Mouse (Mus musculus) neural tube, embryonic 11.5 days (tissue): ENCODE results near the gene Pnmal1. TPM values are rescaled to one million over a fixed set of nuclear protein-coding genes. Genes with fewer than 3 reads are reported as not detected.

Experiments
- ATAC-seq: fragments of 200-750 bp; cut with Nextera tagmentation; 2 replicates; pipeline ENCODE4 v1.8.0; 2017; ENCODE audit warnings: moderate number of reproducible peaks, mild to moderate bottlenecking, moderate TSS enrichment, moderate library complexity; ENCODE audit not compliant: insufficient read depth, low FRiP score, low TSS enrichment
- DNase-seq: peaks from one replicate; pipeline ENCODE4 v3.0.0-alpha.2; 2015; ENCODE audit warnings: low spot score
- H3K27ac ChIP-seq: fragments of 300-500 bp; sonication (generic); 2 replicates; pipeline ENCODE4 v1.5.1; 2014; ENCODE audit warnings: low read depth, mild to moderate bottlenecking, low read length
- H3K27me3 ChIP-seq: fragments of 300-500 bp; sonication (generic); 2 replicates; pipeline ENCODE4 v1.6.1; 2014; ENCODE audit warnings: mild to moderate bottlenecking, low read length, mixed read lengths; ENCODE audit not compliant: control insufficient read depth, insufficient read depth
- H3K36me3 ChIP-seq: fragments of 300-500 bp; sonication (generic); 2 replicates; pipeline ENCODE4 v1.6.1; 2014; ENCODE audit warnings: mild to moderate bottlenecking, low read length, moderate library complexity, mixed read lengths; ENCODE audit not compliant: control insufficient read depth, insufficient read depth
- H3K4me1 ChIP-seq: fragments of 300-500 bp; sonication (generic); 2 replicates; pipeline ENCODE4 v1.6.1; 2014; ENCODE audit warnings: low read length, mixed read lengths; ENCODE audit not compliant: control insufficient read depth, insufficient read depth
- H3K4me2 ChIP-seq: fragments of 300-500 bp; sonication (generic); 2 replicates; pipeline ENCODE4 v1.6.1; 2014; ENCODE audit warnings: low read depth, mild to moderate bottlenecking, moderate library complexity
- H3K4me3 ChIP-seq: fragments of 300-500 bp; sonication (generic); 2 replicates; pipeline ENCODE4 v1.5.1; 2014; ENCODE audit warnings: low read depth, low read length
- H3K9ac ChIP-seq: fragments of 300-500 bp; sonication (generic); 2 replicates; pipeline ENCODE4 v1.6.1; 2014; ENCODE audit warnings: mild to moderate bottlenecking, low read length
- H3K9me3 ChIP-seq: fragments of 300-500 bp; sonication (generic); 2 replicates; pipeline ENCODE4 v1.6.1; 2016; ENCODE audit warnings: low read length; ENCODE audit not compliant: control insufficient read depth
- WGBS: fragments of 180-500 bp; shearing (Covaris S2); extraction: QIAGEN DNeasy Blood & Tissue Kit; methylation state at CpG from one replicate; pipeline ENCODE4 v1.1.7; 2014; 5-methylcytosine and 5-hydroxymethylcytosine counted together
- polyA plus RNA-seq: library from polyadenylated mRNA; unstranded; fragments of >200 nt; fragmentation: Nextera tagmentation; extraction: Ambion mirVana; gene quantifications from 2 replicates; pipeline ENCODE4 v1.2.1, GENCODE M21; 2014

The Pnmal1 gene
- polyA plus RNA-seq, 1 experiment from 2014 or later, result 18.0 TPM

DNA sequence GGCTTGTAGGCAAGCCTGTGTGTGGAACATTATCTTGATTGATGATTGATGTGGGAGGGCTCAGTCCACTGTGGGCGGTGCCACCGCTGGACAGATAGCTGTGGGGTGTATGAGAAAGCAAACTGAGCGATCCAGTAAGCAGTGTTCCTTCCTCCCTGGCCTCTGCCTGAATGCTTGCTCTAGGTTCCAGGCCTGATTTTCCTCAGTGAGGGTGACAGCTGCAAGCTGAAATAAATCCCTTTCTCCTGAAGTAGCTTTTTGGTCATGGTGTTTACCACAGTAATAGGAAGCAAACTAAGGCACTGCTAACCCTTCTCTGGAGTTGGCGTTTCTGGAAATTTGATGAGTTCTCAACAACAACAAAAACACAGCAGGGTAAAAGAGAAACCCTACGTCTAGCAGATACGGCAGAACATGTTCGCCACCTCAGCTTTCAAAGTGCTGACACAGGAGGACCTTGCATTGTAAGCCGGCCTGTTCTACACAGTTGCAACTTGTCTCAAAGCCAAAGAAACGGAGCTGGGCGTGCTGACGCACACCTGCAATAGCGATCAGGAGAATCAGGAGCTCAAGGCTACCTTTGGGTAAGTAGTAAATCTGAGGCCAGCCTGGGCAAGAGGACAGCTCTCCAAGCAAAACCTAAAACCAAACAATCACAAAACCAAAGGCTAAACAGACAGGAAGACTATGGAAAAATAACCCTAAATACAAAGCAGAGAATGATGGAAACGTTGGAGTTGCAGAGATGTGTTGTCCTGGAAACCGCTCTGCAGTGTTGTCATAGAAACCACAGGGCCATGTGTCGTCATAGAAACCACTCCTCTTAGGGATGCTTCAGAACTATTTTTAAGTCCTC is 2.8 kb upstream of the Pnmal1 start:
- DNase-seq, result peak; percentile 55
- H3K4me2 ChIP-seq, result no peak overlapping the region
- H3K36me3 ChIP-seq, result no peaks in the 10 kb centered on the region
- no peak overlapping the region for H3K9ac ChIP-seq
- peak overlapping the region; percentile 24; the same call in 1 of the 2 replicates for H3K27ac ChIP-seq
- WGBS, result 54% methylated on average over 15 of the region's 15 CpGs
- H3K4me1 ChIP-seq, result 0 out of 2 replicates have a peak, but pooled peaks cover 4% of the 10 kb centered on the region
- no peak for ATAC-seq
- H3K4me3 ChIP-seq, result no peak overlapping the region
- no peaks in the 10 kb centered on the region for H3K9me3 ChIP-seq
- no peaks in the 10 kb centered on the region for H3K27me3 ChIP-seq

DNA sequence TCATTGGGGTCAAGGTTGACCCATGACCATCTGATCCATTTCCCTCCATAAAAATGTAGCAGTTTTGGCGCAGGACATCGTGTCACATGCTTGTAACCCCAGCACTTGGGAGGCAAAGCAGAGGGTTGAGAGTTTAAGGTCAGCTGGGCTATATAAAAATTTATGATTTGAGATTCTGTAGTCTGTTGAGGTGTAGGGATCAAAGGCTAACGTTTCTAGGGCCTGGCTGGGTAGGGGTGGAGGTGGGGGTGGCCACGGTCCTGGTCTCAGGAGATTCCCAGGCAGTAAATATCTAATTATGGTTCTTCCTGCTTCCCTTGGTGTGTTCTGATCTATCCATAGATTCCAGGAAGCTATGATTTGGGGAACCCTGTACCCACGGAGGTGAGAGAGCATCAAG is 2.2 kb downstream of the Pnmal1 start:
- Histone ChIP-seq H3K4me3 (no peak overlapping the region), H3K4me2 (no peak overlapping the region), H3K27ac (no peak overlapping the region), H3K9me3 (no peaks in the 10 kb centered on the region), H3K9ac (no peak overlapping the region), H3K36me3 (no peaks in the 10 kb centered on the region), H3K27me3 (no peaks in the 10 kb centered on the region), H3K4me1 (0 out of 2 replicates have a peak, but pooled peaks cover 4% of the 10 kb centered on the region)
- 75% methylated on average over 5 of the region's 5 CpGs for WGBS
- ATAC-seq (no peak), DNase-seq (no peak)

DNA sequence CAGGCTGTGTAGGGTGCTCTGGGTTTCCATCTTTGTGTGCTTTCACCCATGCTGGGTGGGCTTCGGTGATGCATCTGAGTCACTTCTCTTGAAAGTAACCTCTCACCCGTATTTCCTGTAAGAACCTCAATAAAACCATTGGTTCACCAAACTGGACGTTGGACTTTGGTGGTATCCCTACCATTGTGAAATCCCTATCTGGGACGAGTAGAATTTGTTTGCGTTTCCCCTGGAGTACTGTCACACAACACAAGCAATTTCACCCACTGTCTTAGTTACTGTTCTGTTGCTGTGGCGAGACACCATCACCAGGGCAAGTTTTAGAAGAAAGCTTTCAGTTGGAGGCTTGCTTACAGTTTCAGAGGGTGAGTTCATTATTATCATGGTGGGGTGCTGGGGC is 8.9 kb downstream of the Pnmal1 start:
- no peak overlapping the region for H3K27ac ChIP-seq
- no peaks in the 10 kb centered on the region for H3K27me3 ChIP-seq
- H3K9ac ChIP-seq, result no peak overlapping the region
- H3K4me1 ChIP-seq, result no peaks in the 10 kb centered on the region
- no peaks in the 10 kb centered on the region; the same call in 1 of the 2 replicates for H3K36me3 ChIP-seq
- 87% methylated on average over 6 of the region's 6 CpGs for WGBS
- H3K9me3 ChIP-seq, result no peaks in the 10 kb centered on the region
- no peak for DNase-seq
- H3K4me3 ChIP-seq, result no peak overlapping the region
- ATAC-seq, result no peak
- H3K4me2 ChIP-seq, result no peak overlapping the region

DNA sequence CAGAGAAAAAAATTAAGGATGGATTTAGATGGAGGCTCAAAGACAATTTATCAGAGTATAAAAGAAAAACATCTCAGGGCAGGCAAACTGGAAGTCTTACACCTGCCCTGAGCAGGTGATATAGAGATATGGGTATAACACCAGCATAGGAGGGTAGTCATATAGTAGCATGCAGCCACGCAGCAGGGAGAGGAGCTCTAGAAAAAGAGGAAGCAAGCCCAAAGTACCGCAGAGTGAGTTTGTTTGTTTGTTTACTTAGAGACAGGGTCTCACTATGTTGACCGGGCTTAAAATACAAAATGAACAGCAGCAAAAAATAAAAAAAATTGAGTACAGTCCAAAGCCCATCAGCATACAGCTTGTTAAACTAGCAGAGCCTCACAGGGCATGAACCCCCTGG is 11.7 kb downstream of the Pnmal1 start:
- H3K4me3 ChIP-seq, result no peak overlapping the region
- H3K9me3 ChIP-seq, result no peaks in the 10 kb centered on the region
- H3K27ac ChIP-seq, result no peak overlapping the region
- ATAC-seq (no peak), DNase-seq (no peak)
- no peaks in the 10 kb centered on the region for H3K27me3 ChIP-seq
- no peak overlapping the region for H3K4me2 ChIP-seq
- H3K36me3 ChIP-seq, result no peaks in the 10 kb centered on the region; the same call in 1 of the 2 replicates
- H3K9ac ChIP-seq, result no peak overlapping the region
- no peaks in the 10 kb centered on the region for H3K4me1 ChIP-seq
- 84% methylated on average over 3 of the region's 3 CpGs for WGBS

DNA sequence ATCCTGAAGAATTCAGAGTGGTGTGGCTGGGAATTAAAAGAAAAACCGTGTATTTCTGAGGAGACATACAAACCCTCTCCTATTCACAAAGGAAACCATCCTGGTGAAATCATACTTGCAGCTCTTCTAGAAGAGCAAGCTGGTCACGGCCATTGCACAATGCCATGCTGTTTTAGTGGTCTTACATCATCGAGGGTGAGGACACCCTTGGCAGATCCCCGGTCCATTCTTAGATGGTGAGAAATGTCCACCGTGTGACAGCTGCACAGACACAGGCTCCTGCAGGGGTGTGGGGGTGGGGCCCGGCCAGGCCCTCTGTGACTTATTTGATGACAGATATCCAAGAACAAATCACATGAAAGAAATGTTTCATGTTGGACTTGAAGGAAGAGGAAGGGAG is 14.5 kb downstream of the Pnmal1 start:
- Histone ChIP-seq H3K27ac (no peak overlapping the region), H3K9me3 (no peaks in the 10 kb centered on the region), H3K36me3 (no peaks in the 10 kb centered on the region; the same call in 1 of the 2 replicates), H3K4me2 (no peak overlapping the region), H3K9ac (no peak overlapping the region), H3K27me3 (no peaks in the 10 kb centered on the region), H3K4me1 (no peaks in the 10 kb centered on the region), H3K4me3 (no peak overlapping the region)
- DNase-seq, result peak; percentile 40
- ATAC-seq, result peak; percentile 45; the same call in 1 of the 2 replicates
- WGBS, result 45% methylated on average over 6 of the region's 6 CpGs

DNA sequence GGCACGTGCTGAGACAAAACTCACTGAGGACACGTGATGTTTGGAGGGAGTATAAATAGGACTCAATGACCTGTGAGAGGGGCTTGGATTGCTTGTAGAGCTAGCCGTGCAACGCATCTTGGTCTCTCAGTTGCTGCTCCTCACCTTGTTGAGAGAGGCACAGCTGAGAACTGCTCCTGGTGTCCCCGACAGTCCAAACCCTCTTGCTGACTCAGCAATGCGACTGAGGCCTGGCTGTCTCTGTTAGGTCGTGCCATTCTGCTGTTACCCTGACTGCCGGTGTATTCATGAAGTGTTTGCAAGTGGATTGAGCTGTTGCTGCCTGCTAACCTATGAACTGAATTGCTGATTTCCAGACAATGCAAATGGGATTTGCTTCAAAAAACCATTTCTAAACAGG is 16.8 kb downstream of the Pnmal1 start:
- WGBS, result 71% methylated on average over 8 of the region's 8 CpGs
- Histone ChIP-seq H3K4me2 (no peak overlapping the region), H3K9ac (no peak overlapping the region), H3K36me3 (no peaks in the 10 kb centered on the region), H3K27ac (no peak overlapping the region), H3K9me3 (no peaks in the 10 kb centered on the region), H3K4me3 (no peak overlapping the region), H3K27me3 (no peaks in the 10 kb centered on the region), H3K4me1 (peaks cover 5% of the 10 kb centered on the region; the same call in 1 of the 2 replicates)
- no peak for ATAC-seq
- no peak for DNase-seq

DNA sequence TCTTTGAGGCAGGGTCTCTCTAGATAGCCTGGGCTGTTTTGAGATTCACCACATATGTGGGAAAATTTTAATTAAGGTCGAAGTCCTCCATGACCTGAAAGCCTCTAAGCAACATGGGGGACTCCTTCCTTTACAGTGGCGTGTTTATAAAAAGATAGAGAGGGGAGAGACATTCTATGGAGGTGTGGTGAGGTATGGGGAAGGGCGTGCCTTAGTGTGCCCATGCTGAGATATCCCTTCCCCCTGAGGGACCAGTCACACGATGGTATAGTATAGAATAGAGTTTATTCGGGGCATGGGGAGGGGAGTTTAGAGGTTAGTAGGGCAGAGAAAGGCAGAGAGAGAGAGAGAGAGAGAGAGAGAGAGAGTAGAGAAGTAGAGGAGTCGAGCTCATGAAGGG is 18.7 kb downstream of the Pnmal1 start:
- Histone ChIP-seq H3K27ac (no peak overlapping the region), H3K9ac (no peak overlapping the region), H3K36me3 (no peaks in the 10 kb centered on the region), H3K9me3 (no peaks in the 10 kb centered on the region), H3K4me2 (no peak overlapping the region), H3K4me1 (peaks cover 15% of the 10 kb centered on the region), H3K27me3 (no peaks in the 10 kb centered on the region), H3K4me3 (no peak overlapping the region)
- 79% methylated on average over 6 of the region's 6 CpGs for WGBS
- ATAC-seq, result no peak
- DNase-seq, result no peak

DNA sequence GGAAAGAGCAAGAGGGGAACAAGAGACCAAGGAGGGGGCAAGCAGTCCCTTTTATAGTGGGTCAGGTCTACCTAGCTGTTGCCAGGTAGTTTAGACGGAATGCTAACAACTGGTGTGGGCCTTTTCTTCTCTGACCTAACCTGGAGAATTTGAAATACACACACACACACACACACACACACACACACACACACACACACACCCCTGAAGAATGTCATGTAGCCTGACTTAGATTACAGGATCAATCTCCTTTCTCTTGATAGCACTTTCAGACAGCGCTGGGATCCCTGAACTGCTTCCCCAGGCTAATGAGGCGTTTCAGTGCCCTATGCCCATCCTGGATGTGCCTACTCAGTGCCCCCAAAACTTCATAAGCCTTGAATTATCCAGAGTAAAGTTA is 19.1 kb downstream of the Pnmal1 start:
- WGBS, result 95% methylated on average over 3 of the region's 3 CpGs
- no peak overlapping the region for H3K4me2 ChIP-seq
- no peak for ATAC-seq

DNA sequence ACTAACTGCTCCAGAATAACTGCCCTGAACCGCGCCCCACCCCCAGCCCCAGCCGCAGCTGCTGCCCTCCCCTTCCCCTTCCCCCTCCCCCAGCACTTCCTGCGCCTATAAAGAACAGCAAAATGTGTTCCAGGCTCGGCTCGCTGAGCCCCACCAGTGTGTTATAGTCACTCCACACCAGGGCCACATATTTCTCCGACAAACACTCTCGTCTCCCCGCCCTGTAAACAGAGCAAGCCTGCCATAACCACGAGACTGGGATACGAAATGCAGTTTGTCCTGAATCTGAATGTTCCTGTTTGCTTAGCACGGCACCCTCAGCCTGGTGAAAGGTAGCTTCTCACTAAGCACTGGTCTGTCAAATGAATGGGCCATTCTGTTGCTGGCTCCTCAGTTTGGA is 20.9 kb downstream of the Pnmal1 start:
- WGBS, result 3% methylated on average over 12 of the region's 12 CpGs
- peak; percentile 67 for DNase-seq
- peak overlapping the region; percentile 40 for H3K4me2 ChIP-seq
- H3K9ac ChIP-seq, result peak overlapping the region; percentile 32; the same call in 1 of the 2 replicates
- peaks cover 18% of the 10 kb centered on the region for H3K4me1 ChIP-seq
- no peak overlapping the region; the same call in 1 of the 2 replicates for H3K4me3 ChIP-seq
- no peaks in the 10 kb centered on the region for H3K36me3 ChIP-seq
- ATAC-seq, result peak; percentile 51; the same call in 1 of the 2 replicates
- H3K9me3 ChIP-seq, result no peaks in the 10 kb centered on the region
- H3K27me3 ChIP-seq, result no peaks in the 10 kb centered on the region
- H3K27ac ChIP-seq, result peak overlapping the region; percentile 73

More for the DNA sequence above, 19.1 kb downstream of the Pnmal1 start:
- H3K9me3 ChIP-seq, result no peaks in the 10 kb centered on the region
- H3K27ac ChIP-seq, result no peak overlapping the region
- no peaks in the 10 kb centered on the region for H3K36me3 ChIP-seq
- H3K4me3 ChIP-seq, result no peak overlapping the region
- H3K4me1 ChIP-seq, result peaks cover 18% of the 10 kb centered on the region
- no peaks in the 10 kb centered on the region for H3K27me3 ChIP-seq
- H3K9ac ChIP-seq, result no peak overlapping the region
- DNase-seq, result no peak
